Mouse (Mus musculus): Measurements from ENCODE around the gene Kif26b.

Kif26b gene

DNA sequence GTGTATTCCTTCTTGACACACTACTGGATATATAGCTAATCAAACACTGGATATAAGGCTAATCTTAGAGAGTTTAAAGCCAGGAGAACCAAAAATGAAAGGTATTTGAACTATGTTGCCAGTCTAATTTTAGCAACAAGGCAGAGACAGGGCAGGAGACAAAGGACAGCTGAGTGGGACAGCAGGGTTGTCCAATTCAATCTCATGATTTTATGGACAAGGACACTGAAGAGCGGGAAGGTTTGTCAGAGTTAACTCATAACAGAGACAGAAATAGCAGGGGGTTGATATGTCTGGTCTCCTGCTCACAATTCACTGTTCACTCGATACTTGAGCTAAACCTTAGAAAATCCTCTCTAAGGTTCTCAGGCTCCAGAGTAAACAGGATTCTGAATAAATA lies 187.5 kb downstream of the Kif26b start:
- DNase-seq (ENCODE audit: low read depth, low spot score), result no peak

- DNase-seq (ENCODE audit: low read depth, low spot score), result no peak
These were observed 191.9 kb downstream of the Kif26b start for GRCm38 (mm10) chr1:178720821-178721220.

DNA sequence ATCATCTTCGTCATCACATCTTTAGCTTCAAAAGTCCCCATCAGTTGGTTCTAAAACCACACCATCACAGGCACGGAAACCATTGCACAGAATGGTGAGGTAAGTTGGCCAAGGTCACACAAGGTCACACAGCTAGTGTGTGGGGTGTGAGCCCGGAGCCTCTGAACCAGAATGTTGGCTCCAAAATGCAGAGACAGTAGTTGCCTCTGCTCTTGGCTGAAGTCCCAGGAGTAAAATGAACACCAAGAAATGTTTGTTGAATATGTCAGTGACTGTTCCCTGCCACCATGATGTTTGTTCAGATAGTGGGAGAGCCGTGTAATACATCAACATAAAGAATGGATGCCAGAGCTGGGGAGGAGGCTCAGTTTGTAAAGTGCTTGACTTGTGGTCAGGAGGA lies 193.9 kb downstream of the Kif26b start:
- no peak for DNase-seq (ENCODE audit: low read depth, low spot score)

DNA sequence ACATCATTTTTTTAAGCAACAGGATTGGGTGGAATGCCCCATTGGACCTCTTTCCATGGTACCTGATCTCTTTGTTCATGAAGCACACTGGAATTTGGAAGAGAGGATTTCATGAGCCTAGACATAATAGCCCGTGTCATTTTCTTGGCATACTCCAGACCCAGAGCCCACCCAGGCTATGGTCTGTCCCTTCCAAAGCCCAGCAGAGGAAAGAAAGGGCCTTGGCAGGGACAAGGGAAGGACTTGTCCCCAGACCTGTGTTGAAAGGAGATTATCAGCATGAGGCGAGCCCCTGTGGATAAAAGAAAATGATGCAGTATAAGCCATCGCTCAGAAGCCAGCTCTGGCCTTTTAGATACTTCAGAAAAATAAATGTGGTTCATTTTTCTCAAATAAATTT lies 196.6 kb downstream of the Kif26b start:
- DNase-seq (ENCODE audit: low read depth, low spot score), result no peak

- no peak for DNase-seq (ENCODE audit: low read depth, low spot score)
These were observed 199.3 kb downstream of the Kif26b start for GRCm38 (mm10) chr1:178728256-178728655.

DNA sequence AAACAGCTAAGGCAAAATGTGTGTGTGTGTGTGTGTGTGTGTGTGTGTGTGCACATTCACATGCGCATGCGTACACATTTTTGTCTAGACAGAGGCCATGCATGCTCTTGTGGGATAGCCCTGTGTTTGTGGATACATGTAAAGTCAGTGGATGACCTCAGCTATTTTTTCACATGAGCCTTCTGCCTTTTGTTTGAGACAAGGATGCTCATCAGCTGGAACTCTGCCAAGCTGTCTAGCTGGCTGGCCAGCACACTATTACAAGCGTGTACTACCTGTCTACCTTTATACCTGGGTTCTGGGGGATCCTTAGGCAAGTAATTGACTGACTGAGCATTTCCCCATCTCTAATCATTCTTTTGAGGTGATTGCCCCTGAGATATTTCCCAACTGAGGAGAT lies 201.3 kb downstream of the Kif26b start:
- no peak for DNase-seq (ENCODE audit: low read depth, low spot score)

DNA sequence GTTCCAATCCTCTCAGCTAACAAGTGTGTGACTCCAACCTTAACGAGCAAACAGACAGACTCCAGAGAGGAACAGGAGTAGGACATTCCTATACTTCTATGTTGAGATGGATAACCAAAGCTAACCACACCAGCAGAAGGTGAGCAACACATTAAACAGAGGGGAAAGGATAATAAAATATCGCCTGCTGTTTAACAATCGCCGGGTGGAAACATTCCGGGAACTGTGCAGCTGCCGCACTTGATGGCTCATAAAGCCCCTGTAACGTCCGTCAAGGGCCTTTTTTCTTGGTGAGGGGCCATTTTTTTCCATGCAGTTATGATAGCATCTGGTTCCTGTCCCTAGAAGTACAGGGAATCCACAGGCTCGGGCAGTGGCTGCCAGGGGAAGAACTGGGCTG lies 204.1 kb downstream of the Kif26b start:
- DNase-seq (ENCODE audit: low read depth, low spot score), result no peak

GRCm38 (mm10) chr1:178734576-178734975 lies 205.7 kb downstream of the Kif26b start:
- DNase-seq (ENCODE audit: low read depth, low spot score), result no peak

GRCm38 (mm10) chr1:178736931-178737330 lies 208.0 kb downstream of the Kif26b start:
- no peak for DNase-seq (ENCODE audit: low read depth, low spot score)

DNA sequence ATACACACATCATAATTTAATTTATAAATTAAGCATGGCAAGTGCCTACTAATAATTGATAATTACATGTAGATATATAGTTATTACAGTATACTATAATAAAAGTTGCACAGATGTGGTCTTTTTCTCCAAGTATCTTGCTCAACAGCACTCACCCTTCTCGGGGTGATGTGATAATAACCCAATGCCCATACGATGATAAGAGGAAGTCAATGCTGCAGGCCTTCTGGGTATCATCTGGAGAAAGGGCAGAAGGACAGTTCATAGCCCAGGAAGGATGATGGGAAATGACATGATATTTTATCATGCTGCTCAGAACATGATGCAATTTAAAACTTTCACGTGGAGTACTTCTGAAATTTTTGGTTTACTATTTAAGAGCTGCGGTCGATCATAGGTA lies 214.9 kb downstream of the Kif26b start:
- no peak for DNase-seq (ENCODE audit: low read depth, low spot score)

DNA sequence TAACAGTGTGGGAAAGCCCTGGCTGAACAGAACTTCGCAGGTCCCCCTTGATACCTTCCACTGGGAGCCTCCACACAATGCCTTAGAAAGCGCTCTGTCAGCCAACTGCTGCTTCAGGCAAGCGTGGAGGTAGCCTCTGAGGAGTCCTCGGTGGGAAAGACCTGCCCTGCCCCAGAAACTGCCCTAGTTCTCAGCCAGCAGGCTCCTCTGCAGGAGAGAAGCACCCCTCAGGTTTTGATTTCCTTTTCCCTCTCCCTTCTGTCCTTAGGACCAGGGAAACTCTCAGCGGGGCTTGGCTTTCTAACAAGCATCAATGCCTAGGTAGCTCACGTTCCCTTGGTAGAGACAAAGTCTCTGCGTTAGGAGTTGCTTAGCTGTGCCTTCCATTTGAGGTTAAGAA lies 215.6 kb downstream of the Kif26b start:
- no peak for DNase-seq (ENCODE audit: low read depth, low spot score)

DNA sequence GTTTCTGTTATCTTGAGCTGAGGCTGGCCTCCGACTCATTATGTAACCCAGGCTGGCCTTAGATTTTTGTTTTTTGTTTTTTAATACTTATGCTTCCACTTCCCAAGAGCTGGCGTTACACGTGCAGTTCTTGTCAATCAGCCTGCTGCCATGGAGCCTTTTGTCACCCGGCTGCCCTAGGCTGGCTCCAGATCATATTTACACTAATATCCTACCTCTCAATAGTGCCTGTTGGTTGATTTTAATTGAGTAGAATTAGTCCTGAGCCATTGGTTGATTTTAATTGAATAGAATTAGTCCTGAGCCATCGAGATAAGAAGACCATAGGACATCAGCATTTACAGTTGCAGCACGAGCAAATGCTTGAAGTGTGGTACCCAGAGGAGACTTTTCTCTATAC lies 216.0 kb downstream of the Kif26b start:
- DNase-seq (ENCODE audit: low read depth, low spot score), result no peak

GRCm38 (mm10) chr1:178745471-178745870 lies 216.5 kb downstream of the Kif26b start:
- DNase-seq (ENCODE audit: low read depth, low spot score), result no peak

- no peak for DNase-seq (ENCODE audit: low read depth, low spot score)
These were observed 218.6 kb downstream of the Kif26b start for GRCm38 (mm10) chr1:178747279-178748221.

GRCm38 (mm10) chr1:178748222-178748600 lies 219.3 kb downstream of the Kif26b start:
- no peak for DNase-seq (ENCODE audit: low read depth, low spot score)

- DNase-seq (ENCODE audit: low read depth, low spot score), result no peak
These were observed 219.7 kb downstream of the Kif26b start for GRCm38 (mm10) chr1:178748617-178749016.

- no peak for DNase-seq (ENCODE audit: low read depth, low spot score)
These were observed 220.9 kb downstream of the Kif26b start for GRCm38 (mm10) chr1:178749786-178750185.

DNA sequence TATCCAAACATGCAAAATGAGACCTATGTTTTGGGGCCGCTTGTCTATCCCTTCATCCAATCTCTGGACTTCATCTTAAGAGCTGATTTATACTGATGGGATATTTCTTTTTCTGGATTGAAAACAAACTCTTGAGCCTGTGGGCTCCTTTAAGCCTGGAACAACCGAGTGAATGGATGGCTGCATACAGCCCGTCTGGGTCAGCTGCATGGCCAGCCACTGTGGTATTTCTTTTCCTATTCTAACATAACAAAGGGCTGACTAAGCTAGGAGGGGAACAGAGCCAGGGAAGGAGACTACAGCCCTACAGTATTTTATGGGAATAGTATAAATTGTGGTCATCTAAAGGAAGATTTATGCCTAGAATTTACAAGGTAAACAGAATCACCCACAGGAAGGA lies 229.5 kb downstream of the Kif26b start:
- DNase-seq (ENCODE audit: low read depth, low spot score), result no peak

DNA sequence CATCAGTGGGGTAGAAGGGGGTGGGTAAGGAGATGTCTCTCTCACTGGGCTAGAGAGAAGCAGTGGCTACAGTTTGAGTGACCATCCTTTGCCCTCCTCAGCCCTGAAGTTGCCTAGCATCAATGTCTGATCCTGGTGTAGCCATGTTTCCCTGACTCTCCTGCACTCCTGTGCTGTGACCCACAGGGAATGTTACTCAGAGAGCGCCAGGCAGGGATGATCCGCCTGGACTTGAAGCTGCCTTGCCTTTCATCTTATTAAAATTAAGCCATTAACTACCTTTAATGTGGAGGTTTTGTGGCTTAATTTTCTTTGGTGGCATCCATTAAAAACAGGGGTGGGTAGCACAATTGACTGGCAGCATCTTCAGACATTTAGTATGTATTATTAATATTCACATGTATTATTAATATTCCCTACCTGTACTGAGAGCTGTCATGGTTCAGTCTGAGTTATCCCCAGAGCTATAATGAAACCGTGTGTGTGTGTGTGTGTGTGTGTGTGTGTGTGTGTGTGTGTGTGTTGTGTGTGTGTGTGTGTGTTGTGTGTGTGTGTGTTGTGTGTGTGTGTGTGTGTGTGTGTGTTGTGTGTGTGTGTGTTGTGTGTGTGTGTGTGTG lies 233.3 kb downstream of the Kif26b start:
- no peak for DNase-seq (ENCODE audit: low read depth, low spot score)

DNA sequence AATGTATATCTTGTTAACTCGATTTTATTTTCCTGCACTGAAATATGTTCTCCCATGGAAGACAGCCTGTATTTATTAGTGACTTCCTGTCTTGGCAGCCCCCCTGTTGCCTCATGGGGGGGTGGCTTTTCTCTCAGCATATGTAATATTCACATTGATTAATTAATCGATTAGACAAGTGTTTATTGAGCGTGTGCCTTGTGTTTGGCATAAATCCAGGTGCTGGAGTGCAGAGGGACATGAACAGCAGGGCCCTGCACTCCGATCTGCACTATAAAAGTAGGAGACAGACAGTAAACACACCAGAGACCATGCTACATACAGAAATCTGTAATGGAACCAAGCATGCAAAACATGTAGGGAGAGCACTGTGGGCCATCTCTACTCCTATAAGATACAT lies 236.0 kb downstream of the Kif26b start:
- no peak for DNase-seq (ENCODE audit: low read depth, low spot score)

DNA sequence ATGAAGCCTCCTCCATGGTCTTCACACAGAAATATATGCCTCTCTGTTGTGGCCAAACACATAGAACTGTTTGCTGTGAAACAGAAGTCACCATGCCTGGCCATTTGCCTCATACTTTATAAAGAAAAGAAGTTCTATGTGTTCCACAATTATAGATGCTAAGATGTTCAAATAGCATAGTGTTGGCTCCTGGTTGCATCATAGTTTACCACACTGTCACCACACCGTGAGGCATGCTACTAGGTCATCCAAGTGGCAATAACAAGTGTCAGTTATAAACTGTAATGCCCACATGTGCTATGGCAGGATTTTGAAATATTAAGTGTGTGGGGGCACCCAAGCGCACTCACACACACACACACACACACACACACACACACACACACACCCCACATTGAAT lies 236.7 kb downstream of the Kif26b start:
- no peak for DNase-seq (ENCODE audit: low read depth, low spot score)

GRCm38 (mm10) chr1:178768976-178769375 lies 240.1 kb downstream of the Kif26b start:
- no peak for DNase-seq (ENCODE audit: low read depth, low spot score)

GRCm38 (mm10) chr1:178769988-178770387 lies 241.1 kb downstream of the Kif26b start:
- DNase-seq (ENCODE audit: low read depth, low spot score), result no peak

All from skeletal muscle tissue, adult 2 months (tissue).